Mouse (Mus musculus): ENCODE measurements around the gene Gm10352.
"Not testable (repeated sequence)": the region's sequence is repeated elsewhere in the genome, so short reads cannot be mapped to it uniquely, and the experiment has no call there.

The Gm10352 gene

GRCm38 (mm10) chrY:2900689-2901088 is at the start of gene Gm10352:
Gene Gm10352, plus strand, starts transcription at chrY:2900989.
- DNase-seq: not testable (repeated sequence)

GRCm38 (mm10) chrY:2932282-2932681 is 31.5 kb downstream of the Gm10352 start, which contains the start of gene Gm29289:
Gene Gm29289, plus strand, starts transcription at chrY:2932582.
- DNase-seq: not testable (repeated sequence)

Data from cerebellum, adult 9-10 months (tissue).